Mouse (Mus musculus): Measurements from ENCODE around the gene Gm9945. TPM values are rescaled to one million over a fixed set of nuclear protein-coding genes. Genes with fewer than 3 reads are reported as not detected.

Gm9945 gene
- polyA plus RNA-seq, 1 experiment: not detected

DNA sequence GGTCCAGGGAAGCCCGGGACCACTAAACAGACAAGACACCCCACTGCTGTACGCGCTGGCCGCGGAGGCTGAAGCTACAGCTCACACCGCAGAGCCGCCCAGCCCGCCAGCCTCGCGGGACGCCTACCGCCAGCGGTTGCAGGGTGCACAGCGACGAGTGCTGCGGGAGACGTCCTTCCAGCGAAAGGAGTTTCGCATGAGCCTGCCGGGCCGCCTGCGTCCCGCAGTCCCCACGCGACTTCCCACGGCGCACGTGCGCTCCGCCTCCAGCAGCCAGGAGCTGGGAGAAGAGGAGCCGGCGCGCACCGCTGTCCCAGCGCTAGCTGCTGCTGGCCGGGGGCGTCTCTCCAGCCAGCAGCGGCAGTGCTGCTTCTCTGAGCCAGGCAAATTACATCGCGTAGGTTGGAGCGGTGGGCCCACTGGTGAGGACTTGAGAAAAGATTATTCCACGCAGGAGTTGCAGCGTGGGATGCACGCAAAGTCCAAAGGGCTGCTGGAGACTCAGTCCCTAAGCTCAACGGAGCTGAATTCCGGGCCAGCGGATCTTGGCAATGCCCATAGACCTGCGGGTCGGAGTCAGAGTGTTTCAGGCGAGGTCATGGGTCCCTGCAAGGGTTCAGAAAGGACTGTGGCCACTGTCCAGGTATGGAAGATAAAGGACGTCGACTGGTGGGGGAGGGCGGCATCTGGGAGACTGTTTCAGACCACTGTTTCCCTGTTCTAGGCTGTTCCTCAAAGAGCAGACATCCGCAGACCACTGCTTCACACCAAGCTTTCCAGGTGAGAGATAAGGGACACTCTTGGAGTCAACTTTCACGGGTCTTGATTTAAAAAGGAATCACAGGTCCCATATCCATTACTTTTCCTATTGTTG lies 16.2 kb upstream of the Gm9945 start:
- H3K27me3 ChIP-seq (ENCODE audit: control insufficient read depth, insufficient read depth, low read length, poor library complexity, severe bottlenecking): peaks cover 4% of the 10 kb centered on the region
- TF ChIP-seq CTCF (IDR thresholded peaks at IDR 0.05; ENCODE audit: low read depth, low read length) (no peak), POLR2A (IDR thresholded peaks at IDR 0.05; ENCODE audit: insufficient read depth, low read length) (no peak), EP300 (IDR thresholded peaks at IDR 0.05; ENCODE audit: insufficient read depth, low read depth, low read length) (no peak)
- H3K9ac ChIP-seq (ENCODE audit: low read depth, poor library complexity, severe bottlenecking): peak overlapping the region; percentile 7
- peak overlapping the region; percentile 71 for H3K4me3 ChIP-seq (ENCODE audit: low read depth, low read length)
- H3K36me3 ChIP-seq (ENCODE audit: control insufficient read depth, insufficient read depth, low read length, poor library complexity, severe bottlenecking): no peaks in the 10 kb centered on the region
- no peak overlapping the region for H3K27ac ChIP-seq (ENCODE audit: insufficient read depth, low read length)
- H3K4me1 ChIP-seq (ENCODE audit: control insufficient read depth, insufficient read depth, low read length): no peaks in the 10 kb centered on the region
- no peaks in the 10 kb centered on the region for H3K9me3 ChIP-seq (replicated peaks; ENCODE audit: control insufficient read depth, insufficient read depth, low read length, poor library complexity, severe bottlenecking)

GRCm38 (mm10) chr11:53466231-53466971 lies 13.6 kb upstream of the Gm9945 start:
- no peaks in the 10 kb centered on the region for H3K4me1 ChIP-seq (ENCODE audit: control insufficient read depth, insufficient read depth, low read length)
- no peak overlapping the region for H3K27ac ChIP-seq (ENCODE audit: insufficient read depth, low read length)
- H3K36me3 ChIP-seq (ENCODE audit: control insufficient read depth, insufficient read depth, low read length, poor library complexity, severe bottlenecking): no peaks in the 10 kb centered on the region
- peaks cover 4% of the 10 kb centered on the region for H3K27me3 ChIP-seq (ENCODE audit: control insufficient read depth, insufficient read depth, low read length, poor library complexity, severe bottlenecking)
- H3K9me3 ChIP-seq (replicated peaks; ENCODE audit: control insufficient read depth, insufficient read depth, low read length, poor library complexity, severe bottlenecking): no peaks in the 10 kb centered on the region
- peak overlapping the region; percentile 21 for H3K9ac ChIP-seq (ENCODE audit: low read depth, poor library complexity, severe bottlenecking)
- peak overlapping the region; percentile 73 for H3K4me3 ChIP-seq (ENCODE audit: low read depth, low read length)
- TF ChIP-seq CTCF (IDR thresholded peaks at IDR 0.05; ENCODE audit: low read depth, low read length) (peak; percentile 87), POLR2A (IDR thresholded peaks at IDR 0.05; ENCODE audit: insufficient read depth, low read length) (no peak)

- H3K9ac ChIP-seq (ENCODE audit: low read depth, poor library complexity, severe bottlenecking): no peak overlapping the region
- no peak overlapping the region for H3K4me3 ChIP-seq (ENCODE audit: low read depth, low read length)
- no peak overlapping the region for H3K27ac ChIP-seq (ENCODE audit: insufficient read depth, low read length)
- no peaks in the 10 kb centered on the region for H3K9me3 ChIP-seq (replicated peaks; ENCODE audit: control insufficient read depth, insufficient read depth, low read length, poor library complexity, severe bottlenecking)
- H3K27me3 ChIP-seq (ENCODE audit: control insufficient read depth, insufficient read depth, low read length, poor library complexity, severe bottlenecking): no peaks in the 10 kb centered on the region; the same call in 1 of the 2 replicates
- H3K4me1 ChIP-seq (ENCODE audit: control insufficient read depth, insufficient read depth, low read length): no peaks in the 10 kb centered on the region
- no peaks in the 10 kb centered on the region for H3K36me3 ChIP-seq (ENCODE audit: control insufficient read depth, insufficient read depth, low read length, poor library complexity, severe bottlenecking)
- no peak for TF ChIP-seq CTCF (IDR thresholded peaks at IDR 0.05; ENCODE audit: low read depth, low read length)
- TF ChIP-seq EP300 (IDR thresholded peaks at IDR 0.05; ENCODE audit: insufficient read depth, low read depth, low read length): no peak
- no peak for TF ChIP-seq POLR2A (IDR thresholded peaks at IDR 0.05; ENCODE audit: insufficient read depth, low read length)
Measured at GRCm38 (mm10) chr11:53469294-53469967, 10.5 kb upstream of the Gm9945 start.

GRCm38 (mm10) chr11:53469968-53470695 lies 9.8 kb upstream of the Gm9945 start, which contains the start of gene Gm9837:
Gene Gm9837, minus strand, starts transcription at chr11:53470479.
- Histone ChIP-seq H3K9ac (ENCODE audit: low read depth, poor library complexity, severe bottlenecking) (no peak within 1 kb of the TSS), H3K27me3 (ENCODE audit: control insufficient read depth, insufficient read depth, low read length, poor library complexity, severe bottlenecking) (no peaks in the 10 kb centered on the region; the same call in 1 of the 2 replicates), H3K27ac (ENCODE audit: insufficient read depth, low read length) (no peak within 1 kb of the TSS), H3K4me3 (ENCODE audit: low read depth, low read length) (peak within 1 kb of the TSS; percentile 21; the same call in 1 of the 2 replicates), H3K36me3 (ENCODE audit: control insufficient read depth, insufficient read depth, low read length, poor library complexity, severe bottlenecking) (no peaks in the 10 kb centered on the region), H3K9me3 (replicated peaks; ENCODE audit: control insufficient read depth, insufficient read depth, low read length, poor library complexity, severe bottlenecking) (no peaks in the 10 kb centered on the region), H3K4me1 (ENCODE audit: control insufficient read depth, insufficient read depth, low read length) (no peaks in the 10 kb centered on the region)
- TF ChIP-seq POLR2A (IDR thresholded peaks at IDR 0.05; ENCODE audit: insufficient read depth, low read length) (no peak), CTCF (IDR thresholded peaks at IDR 0.05; ENCODE audit: low read depth, low read length) (peak; percentile 94)

DNA sequence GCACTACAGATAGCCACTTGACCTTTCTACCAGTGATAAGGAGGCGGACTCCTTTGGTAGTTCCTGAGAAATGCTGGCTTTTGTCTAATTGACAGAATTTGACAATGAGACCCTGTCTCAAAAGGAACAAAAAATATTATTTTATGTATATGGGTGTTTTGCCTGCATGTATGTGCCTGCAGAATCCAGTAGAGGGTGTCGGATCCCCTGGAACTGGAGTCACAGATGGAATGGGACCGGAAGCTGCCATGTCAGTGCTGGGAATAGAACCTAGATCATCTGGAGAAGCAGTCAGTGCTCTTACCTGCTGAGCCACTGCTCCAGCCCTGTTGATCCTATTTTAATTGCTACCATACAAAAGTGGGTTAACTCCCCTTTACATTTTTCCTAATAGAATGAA lies 7.3 kb upstream of the Gm9945 start:
- TF ChIP-seq POLR2A (IDR thresholded peaks at IDR 0.05; ENCODE audit: insufficient read depth, low read length) (no peak), EP300 (IDR thresholded peaks at IDR 0.05; ENCODE audit: insufficient read depth, low read depth, low read length) (no peak), CTCF (IDR thresholded peaks at IDR 0.05; ENCODE audit: low read depth, low read length) (no peak)

More for the DNA sequence above, 7.3 kb upstream of the Gm9945 start:
- H3K36me3 ChIP-seq (ENCODE audit: control insufficient read depth, insufficient read depth, low read length, poor library complexity, severe bottlenecking): no peaks in the 10 kb centered on the region
- H3K9me3 ChIP-seq (replicated peaks; ENCODE audit: control insufficient read depth, insufficient read depth, low read length, poor library complexity, severe bottlenecking): no peaks in the 10 kb centered on the region
- no peak overlapping the region for H3K4me3 ChIP-seq (ENCODE audit: low read depth, low read length)
- no peaks in the 10 kb centered on the region for H3K4me1 ChIP-seq (ENCODE audit: control insufficient read depth, insufficient read depth, low read length)
- H3K27ac ChIP-seq (ENCODE audit: insufficient read depth, low read length): no peak overlapping the region
- H3K9ac ChIP-seq (ENCODE audit: low read depth, poor library complexity, severe bottlenecking): no peak overlapping the region
- 0 out of 2 replicates have a peak, but pooled peaks cover 3% of the 10 kb centered on the region for H3K27me3 ChIP-seq (ENCODE audit: control insufficient read depth, insufficient read depth, low read length, poor library complexity, severe bottlenecking)
